Mouse (Mus musculus) C2C12 (cell line): ENCODE data around the gene Gm17509. TPM values are rescaled to one million over a fixed set of nuclear protein-coding genes. Genes with fewer than 3 reads are reported as not detected.

Experiments
- H3K27me3 ChIP-seq: one replicate; pipeline ENCODE4 v1.6.1; 2011; ENCODE audit not compliant: control insufficient read depth, insufficient read depth, insufficient read length
- H3K36me3 ChIP-seq: one replicate; pipeline ENCODE4 v1.6.1; 2011; ENCODE audit not compliant: control insufficient read depth, insufficient read depth
- H3K4me3 ChIP-seq: one replicate; pipeline ENCODE4 v1.5.1; 2011; ENCODE audit warnings: mild to moderate bottlenecking, control low read depth; ENCODE audit not compliant: poor library complexity, insufficient read depth, severe bottlenecking
- H3K79me2 ChIP-seq: one replicate; pipeline ENCODE4 v1.6.1; 2011; ENCODE audit not compliant: control insufficient read depth, insufficient read depth
- H3K79me3 ChIP-seq: one replicate; pipeline ENCODE4 v1.6.1; 2011; ENCODE audit warnings: low read depth, control low read depth
- H3ac ChIP-seq: one replicate; pipeline ENCODE3; 2011; ENCODE audit warnings: low read depth; ENCODE audit not compliant: control insufficient read depth, insufficient read length
- CEBPB ChIP-seq: IDR thresholded peaks from one replicate; pipeline ENCODE4 v1.6.1; 2011; ENCODE audit warnings: low read depth, mild to moderate bottlenecking, control low read depth, moderate library complexity
- CTCF ChIP-seq: IDR thresholded peaks from one replicate; pipeline ENCODE4 v1.5.1; 2011; ENCODE audit not compliant: control insufficient read depth, insufficient read depth, insufficient read length
- FOSL1 ChIP-seq: IDR thresholded peaks from one replicate; pipeline ENCODE4 v1.8.0; 2011; ENCODE audit warnings: mild to moderate bottlenecking, low read length; ENCODE audit not compliant: poor library complexity, insufficient read depth, severe bottlenecking
- MAX ChIP-seq: IDR thresholded peaks from one replicate; pipeline ENCODE4 v1.6.1; 2011; ENCODE audit warnings: mild to moderate bottlenecking, control low read depth
- MYOD1 ChIP-seq: IDR thresholded peaks from one replicate; pipeline ENCODE4 v1.6.1; 2011; ENCODE audit warnings: low read depth; ENCODE audit not compliant: control insufficient read depth, insufficient read length
- MYOG ChIP-seq: IDR thresholded peaks from one replicate; pipeline ENCODE4 v1.6.1; 2011; ENCODE audit not compliant: control insufficient read depth, insufficient read length; ENCODE audit errors: extremely low read depth
- USF1 ChIP-seq: IDR thresholded peaks from one replicate; pipeline ENCODE4 v1.6.1; 2011; ENCODE audit warnings: low read depth, mild to moderate bottlenecking, control low read depth, moderate library complexity
- long read RNA-seq, 2 experiments: library from polyadenylated mRNA; unstranded; transcript quantifications; one replicate each; pipeline ENCODE4 v2.0.0; 2019 to 2020
- polyA plus RNA-seq: library from polyadenylated mRNA; unstranded; fragments of >200 nt; fragmentation: generic; extraction: Trizol; gene quantifications from one replicate; pipeline ENCODE4 v1.2.1, GENCODE M21; 2012; ENCODE audit warnings: missing spikeins

Gene Gm17509
- 0.04 TPM for polyA plus RNA-seq
- long read RNA-seq, experiment 1, result 0 reads
- long read RNA-seq, experiment 2, result 0 reads

DNA sequence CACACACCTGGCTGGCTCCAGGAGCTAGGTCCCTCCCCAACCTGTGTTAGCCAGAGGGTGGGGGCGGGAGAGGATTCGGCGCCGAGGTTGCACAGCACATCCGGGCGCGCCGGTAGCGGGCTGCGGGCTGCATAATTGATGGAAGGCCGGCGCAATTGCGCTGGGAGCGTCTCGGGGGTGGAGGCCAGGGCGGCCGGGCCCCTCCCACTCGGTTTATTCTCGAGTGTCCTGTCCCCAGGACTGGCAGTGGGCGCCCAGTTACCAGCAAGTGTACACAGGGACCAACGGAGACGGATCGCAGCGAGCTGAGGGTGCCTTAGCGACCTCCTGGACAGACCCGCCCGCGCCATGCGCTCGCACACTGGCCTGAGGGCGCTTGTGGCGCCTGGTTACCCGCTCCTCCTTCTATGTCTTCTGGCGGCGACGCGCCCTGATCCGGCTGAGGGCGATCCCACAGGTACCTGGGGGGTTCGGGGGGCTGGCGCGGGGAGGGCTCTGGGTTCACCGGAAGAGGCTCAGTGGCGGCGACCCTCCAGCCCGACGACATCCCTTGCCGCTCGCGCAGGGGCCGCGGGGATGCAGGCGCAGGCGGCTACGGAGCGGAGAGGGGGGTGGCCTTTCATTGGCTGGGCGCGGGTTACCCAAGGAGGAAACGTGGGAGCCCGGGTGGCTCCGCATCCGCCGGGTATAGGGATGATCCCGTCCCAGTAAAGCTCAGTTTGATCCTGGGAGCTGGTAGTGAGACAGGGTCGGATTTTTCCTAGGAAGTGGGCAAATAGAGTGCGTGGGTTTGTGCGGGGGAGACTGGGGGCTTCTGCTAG lies at the start of gene Gm17509:
Gene Gm17509 (minus strand): TSS at position 575 of the 821 bp plus-strand sequence.
- no peaks in the 10 kb centered on the region for H3K79me3 ChIP-seq
- H3K79me2 ChIP-seq, result no peaks in the 10 kb centered on the region
- no peak for TF ChIP-seq CTCF
- no peak for TF ChIP-seq CEBPB
- TF ChIP-seq MYOD1, result no peak
- no peak for TF ChIP-seq FOSL1
- no peak for TF ChIP-seq USF1
- no peak for TF ChIP-seq MAX
- no peak for TF ChIP-seq MYOG
- no peaks in the 10 kb centered on the region for H3K27me3 ChIP-seq
- no peaks in the 10 kb centered on the region for H3K36me3 ChIP-seq
- peak within 1 kb of the TSS; percentile 37 for H3K4me3 ChIP-seq
- peak within 1 kb of the TSS; percentile 82 for H3ac ChIP-seq

DNA sequence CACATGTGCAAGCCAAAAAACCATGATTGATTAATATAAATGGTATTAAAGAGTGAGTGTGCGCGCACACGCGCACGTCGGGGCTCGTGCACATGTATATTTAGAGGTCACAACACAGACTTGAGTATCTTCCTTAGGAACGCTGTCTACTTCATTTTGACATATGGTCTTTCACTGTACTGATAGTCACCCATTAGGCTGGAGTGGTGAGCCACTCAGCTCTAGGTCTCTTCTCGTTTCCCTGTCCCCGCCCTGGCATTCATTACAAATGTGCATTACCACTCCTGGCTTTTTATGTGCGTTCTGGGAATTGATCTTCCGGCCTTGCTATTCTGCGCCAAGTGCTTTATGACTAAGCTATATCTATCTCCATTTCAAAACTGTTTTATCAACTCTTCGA lies 47.1 kb upstream of the Gm17509 start:
- Histone ChIP-seq H3K4me3 (no peak overlapping the region), H3K79me2 (no peaks in the 10 kb centered on the region), H3ac (no peak overlapping the region), H3K27me3 (no peaks in the 10 kb centered on the region), H3K36me3 (no peaks in the 10 kb centered on the region), H3K79me3 (no peaks in the 10 kb centered on the region)
- no peak for TF ChIP-seq CEBPB
- TF ChIP-seq CTCF, result no peak
- no peak for TF ChIP-seq MYOD1
- no peak for TF ChIP-seq MYOG
- TF ChIP-seq USF1, result no peak
- TF ChIP-seq FOSL1, result no peak
- TF ChIP-seq MAX, result no peak

DNA sequence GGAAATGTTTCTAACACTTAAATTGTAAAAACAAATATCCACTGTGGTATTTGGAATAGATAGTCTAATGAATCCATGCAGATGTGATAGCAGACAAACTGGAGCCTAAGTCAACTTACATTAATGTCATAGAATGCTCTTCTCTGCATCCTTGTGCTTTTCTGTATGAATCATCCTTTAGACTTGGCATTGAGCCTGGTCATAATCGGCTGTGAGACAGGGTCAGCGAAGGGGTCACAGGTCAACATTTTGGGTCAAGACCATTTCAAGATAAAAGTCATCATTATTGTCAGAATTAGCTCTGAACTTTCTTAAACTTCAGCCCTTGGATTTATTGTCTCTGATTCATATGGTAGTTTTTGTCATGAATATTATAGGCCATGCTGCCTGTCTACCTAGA lies 45.3 kb upstream of the Gm17509 start:
- no peaks in the 10 kb centered on the region for H3K27me3 ChIP-seq
- H3K79me3 ChIP-seq, result no peaks in the 10 kb centered on the region
- H3ac ChIP-seq, result no peak overlapping the region
- H3K79me2 ChIP-seq, result no peaks in the 10 kb centered on the region
- no peak overlapping the region for H3K4me3 ChIP-seq
- no peaks in the 10 kb centered on the region for H3K36me3 ChIP-seq
- TF ChIP-seq CTCF, result no peak
- TF ChIP-seq MAX, result no peak
- TF ChIP-seq MYOD1, result no peak
- TF ChIP-seq FOSL1, result no peak
- no peak for TF ChIP-seq CEBPB
- TF ChIP-seq USF1, result no peak

DNA sequence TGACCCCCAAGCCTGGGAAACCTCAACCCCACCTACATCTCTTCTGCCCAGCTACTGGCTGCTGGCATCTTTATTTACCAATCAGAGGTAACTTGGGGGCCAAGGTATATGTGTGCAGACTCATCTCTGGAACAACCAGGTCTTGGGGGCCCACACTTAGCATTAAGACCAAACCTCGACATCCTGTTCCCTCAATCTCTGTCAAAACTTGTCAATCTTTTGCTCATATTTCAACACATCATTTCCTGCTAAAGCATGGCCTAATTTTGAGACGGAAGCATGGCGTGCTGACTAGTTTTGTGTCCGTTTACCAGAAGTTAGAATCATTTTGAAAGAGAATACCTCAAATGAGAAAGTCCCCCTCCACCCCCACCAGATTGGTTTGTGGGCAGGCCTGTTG lies 39.8 kb upstream of the Gm17509 start:
- H3K79me3 ChIP-seq, result no peaks in the 10 kb centered on the region
- H3K79me2 ChIP-seq, result no peaks in the 10 kb centered on the region
- H3ac ChIP-seq, result no peak overlapping the region
- H3K27me3 ChIP-seq, result no peaks in the 10 kb centered on the region
- no peaks in the 10 kb centered on the region for H3K36me3 ChIP-seq
- TF ChIP-seq FOSL1 (no peak), USF1 (no peak), MAX (no peak), MYOD1 (no peak), CTCF (no peak), MYOG (no peak), CEBPB (no peak)
- no peak overlapping the region for H3K4me3 ChIP-seq

DNA sequence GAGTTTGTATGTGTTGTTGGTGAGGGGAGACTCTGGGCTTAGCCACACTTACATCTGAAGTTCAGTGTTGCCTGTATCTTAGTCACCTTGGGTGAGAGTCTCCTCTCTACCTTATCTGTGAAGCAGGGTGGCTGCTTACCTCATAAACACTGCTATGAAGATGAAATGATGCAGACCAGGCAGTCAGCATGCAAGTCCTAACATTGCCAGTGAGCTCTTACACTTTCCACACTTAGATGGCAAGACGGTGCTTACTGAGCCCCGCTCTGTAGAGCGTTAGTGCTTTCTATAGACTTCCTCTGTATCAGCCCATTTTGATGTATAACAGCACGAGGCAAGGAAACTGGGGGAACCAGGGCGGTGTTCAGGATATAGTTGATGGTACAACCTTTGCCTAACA lies 21.7 kb upstream of the Gm17509 start:
- Histone ChIP-seq H3K79me3 (no peaks in the 10 kb centered on the region), H3K27me3 (no peaks in the 10 kb centered on the region), H3K36me3 (no peaks in the 10 kb centered on the region), H3K4me3 (no peak overlapping the region), H3K79me2 (no peaks in the 10 kb centered on the region), H3ac (no peak overlapping the region)
- no peak for TF ChIP-seq MAX
- no peak for TF ChIP-seq CTCF
- TF ChIP-seq CEBPB, result no peak
- no peak for TF ChIP-seq MYOG
- no peak for TF ChIP-seq USF1
- TF ChIP-seq MYOD1, result no peak
- TF ChIP-seq FOSL1, result no peak

DNA sequence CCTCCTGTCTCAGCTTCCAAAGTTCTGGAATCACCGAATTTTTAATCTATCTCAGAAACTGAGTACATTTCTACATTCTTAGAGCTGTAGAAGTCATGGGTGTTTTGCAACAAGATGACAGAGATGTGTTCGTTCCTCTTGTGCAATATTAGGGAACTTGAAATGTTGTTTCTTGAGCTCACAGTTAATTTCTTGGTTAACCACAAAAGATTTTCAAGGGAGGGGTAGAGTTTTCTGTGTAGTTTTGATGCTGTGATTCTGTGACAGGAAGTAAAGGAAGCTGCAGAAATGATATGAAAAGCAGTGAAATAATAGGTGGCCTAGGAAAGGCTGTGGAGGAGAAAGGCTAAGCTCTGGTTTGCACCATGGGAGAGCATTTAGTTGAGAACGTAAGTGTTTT lies 21.2 kb upstream of the Gm17509 start:
- Histone ChIP-seq H3K79me2 (no peaks in the 10 kb centered on the region), H3K36me3 (no peaks in the 10 kb centered on the region), H3ac (no peak overlapping the region), H3K4me3 (no peak overlapping the region), H3K79me3 (no peaks in the 10 kb centered on the region), H3K27me3 (no peaks in the 10 kb centered on the region)
- TF ChIP-seq FOSL1 (no peak), CEBPB (no peak)
